Mouse (Mus musculus): ENCODE results near the gene Ms4a4a.

Ms4a4a gene

GRCm38 (mm10) chr19:11435058-11435834 is 59.9 kb downstream of the Ms4a4a start:
- DNase-seq (ENCODE audit: low spot score) = no peak
